31 mouse cellular contexts compared by ENCODE assay signal in genomic region chr12:105543176-105543575, GRCm38 (mm10). TPM values are rescaled to one million over a fixed set of nuclear protein-coding genes. Genes with fewer than 3 reads are reported as not detected.
A peak's percentile ranks its signal among the peaks of the same experiment; 100 is the strongest.
DNase-seq lines count a peak whose midpoint lies in the region; ATAC-seq and TF ChIP-seq lines count a peak whose summit lies in the region.
"Had no signal": no experiment of that assay in that cellular context is flagged by ENCODE, and none has a peak within 500 bp of the region (broad histone marks: within the 10 kb centered on the region; RNA-seq: fewer than 3 reads in every experiment).

No protein-coding gene starts in this region.

- WGBS in midbrain, embryonic 16.5 days, result 81% methylated on average over 8 of the region's 8 CpGs

- H3K79me3 ChIP-seq in C2C12 (ENCODE audit: low read depth), result no peaks in the 10 kb centered on the region

- intact Hi-C loops in left cerebral cortex, adult 2 months (cut with DNase I), result no loop called here
- intact Hi-C loops in left cerebral cortex, postnatal 14 days (cut with DNase I), result no loop called here

- no peaks in the 10 kb centered on the region for H3K36me3 ChIP-seq in C2C12 (ENCODE audit: control insufficient read depth, insufficient read depth)
- no peaks in the 10 kb centered on the region for H3K36me3 ChIP-seq in midbrain, embryonic 16.5 days (ENCODE audit: control insufficient read depth, insufficient read depth, low read length)
- H3K36me3 ChIP-seq: embryonic facial prominence, embryonic 10.5 days; embryonic facial prominence, embryonic 13.5 days; forebrain, embryonic 12.5 days; forebrain, embryonic 15.5 days; G1E; heart, embryonic 10.5 days; heart, embryonic 13.5 days; intestine, embryonic 15.5 days had no signal

- no peak overlapping the region for H3K4me2 ChIP-seq in midbrain, embryonic 16.5 days (ENCODE audit: low read length)
- H3K4me2 ChIP-seq: embryonic facial prominence, embryonic 13.5 days; forebrain, embryonic 12.5 days; forebrain, embryonic 15.5 days; heart, embryonic 13.5 days; intestine, embryonic 15.5 days had no signal

- ATAC-seq in midbrain, embryonic 16.5 days, result no peak
- ATAC-seq: forebrain, embryonic 15.5 days; hindbrain, embryonic 16.5 days; intestine, embryonic 15.5 days had no signal

- no peaks in the 10 kb centered on the region for H3K79me2 ChIP-seq in C2C12 (ENCODE audit: control insufficient read depth, insufficient read depth)

- H3K27me3 ChIP-seq in C2C12 (ENCODE audit: control insufficient read depth, insufficient read depth, insufficient read length), result no peaks in the 10 kb centered on the region
- no peaks in the 10 kb centered on the region for H3K27me3 ChIP-seq in midbrain, embryonic 16.5 days (ENCODE audit: control insufficient read depth, insufficient read depth, low read depth, low read length)
- H3K27me3 ChIP-seq: embryonic facial prominence, embryonic 13.5 days; forebrain, embryonic 15.5 days; intestine, embryonic 15.5 days had no signal

- no peak for TF ChIP-seq CTCF in left cerebral cortex, adult 2 months (IDR thresholded peaks at IDR 0.05)
- no peak for TF ChIP-seq CTCF in C2C12 (IDR thresholded peaks at IDR 0.05; ENCODE audit: control insufficient read depth, insufficient read depth, insufficient read length)

- no peak overlapping the region for H3K4me3 ChIP-seq in left cerebral cortex, adult 2 months
- H3K4me3 ChIP-seq in C2C12 (ENCODE audit: insufficient read depth, poor library complexity, severe bottlenecking), result no peak overlapping the region
- H3K4me3 ChIP-seq in midbrain, embryonic 16.5 days (ENCODE audit: low read depth, low read length), result no peak overlapping the region
- H3K4me3 ChIP-seq: embryonic facial prominence, embryonic 10.5 days; embryonic facial prominence, embryonic 13.5 days; erythroblast, embryonic 14.5 days; forebrain, embryonic 12.5 days; forebrain, embryonic 15.5 days; heart, adult 2 months; heart, embryonic 10.5 days; heart, embryonic 13.5 days; intestine, embryonic 15.5 days had no signal

- no peaks in the 10 kb centered on the region for H3K9me3 ChIP-seq in midbrain, embryonic 16.5 days (replicated peaks; ENCODE audit: control insufficient read depth, low read length, poor library complexity, severe bottlenecking)
- H3K9me3 ChIP-seq: embryonic facial prominence, embryonic 10.5 days; forebrain, embryonic 12.5 days; forebrain, embryonic 15.5 days; heart, embryonic 10.5 days; heart, embryonic 13.5 days; intestine, embryonic 15.5 days had no signal

- no peak for DNase-seq in left cerebral cortex, adult 2 months (ENCODE audit: extremely low spot score in 1 of 2, low spot score in 2 of 2)
- DNase-seq in left cerebral cortex, postnatal 14 days (ENCODE audit: low spot score in 2 of 2), result no peak
- DNase-seq in 3T3-L1 (ENCODE audit: low read depth, low spot score) (peak; percentile 29), ZHBTc4 (ENCODE audit: low read depth, low spot score) (peak; percentile 28)
- DNase-seq in adrenal gland, adult 18-20 months (ENCODE audit: low spot score in 2 of 2), result no peak
- DNase-seq: cerebellum, adult 11 months; cerebellum, adult 8-10 months; cerebellum, postnatal 10 days; cerebellum, postnatal 36 days; embryo, embryonic 11 days; gastrocnemius, postnatal 25 days; heart, postnatal 14 days had no signal

- peak overlapping the region; percentile 34; the same call in 1 of the 2 replicates for H3K27ac ChIP-seq in left cerebral cortex, adult 2 months
- no peak overlapping the region for H3K27ac ChIP-seq in midbrain, embryonic 16.5 days (ENCODE audit: low read length)
- H3K27ac ChIP-seq: embryonic facial prominence, embryonic 10.5 days; embryonic facial prominence, embryonic 13.5 days; forebrain, embryonic 12.5 days; forebrain, embryonic 15.5 days; heart, adult 2 months; heart, embryonic 10.5 days; heart, embryonic 13.5 days; intestine, embryonic 15.5 days had no signal

- peaks cover 7% of the 10 kb centered on the region; the same call in 1 of the 2 replicates for H3K4me1 ChIP-seq in midbrain, embryonic 16.5 days (ENCODE audit: control insufficient read depth, insufficient read depth, low read length)
- H3K4me1 ChIP-seq: forebrain, embryonic 15.5 days had no signal

- no peak overlapping the region for H3K9ac ChIP-seq in midbrain, embryonic 16.5 days (ENCODE audit: low read depth, low read length)
- H3K9ac ChIP-seq: embryonic facial prominence, embryonic 13.5 days; forebrain, embryonic 12.5 days; forebrain, embryonic 15.5 days; heart, embryonic 13.5 days; intestine, embryonic 15.5 days had no signal

- no peak overlapping the region for H3ac ChIP-seq in C2C12 (ENCODE audit: control insufficient read depth, insufficient read length, low read depth)

TF ChIP-seq in C2C12, 6 proteins besides CTCF, POLR2A, EP300 and RAD21:
- peak; percentile 74 for TF ChIP-seq USF1 (IDR thresholded peaks at IDR 0.05; ENCODE audit: low read depth)
- no peak for TF ChIP-seq FOSL1 (IDR thresholded peaks at IDR 0.05; ENCODE audit: insufficient read depth, low read length, poor library complexity, severe bottlenecking)
- TF ChIP-seq MYOD1 (IDR thresholded peaks at IDR 0.05; ENCODE audit: control insufficient read depth, insufficient read length, low read depth), result no peak
- no peak for TF ChIP-seq CEBPB (IDR thresholded peaks at IDR 0.05; ENCODE audit: low read depth)
- TF ChIP-seq MAX (IDR thresholded peaks at IDR 0.05), result no peak
- no peak for TF ChIP-seq MYOG (IDR thresholded peaks at IDR 0.05; ENCODE audit: control insufficient read depth, extremely low read depth, insufficient read length)

RNA-seq across cellular contexts. Expression of gene Bdkrb2, which starts 19.9 kb away (rescaled TPM):
- under 1 TPM; 0.40 to 0.45 TPM for total RNA-seq in left cerebral cortex, adult 2 months (2021)
- under 1 TPM; 0.19 to 0.64 TPM for total RNA-seq in left cerebral cortex, postnatal 14 days (2021)
- 1.2 TPM for polyA plus RNA-seq in C2C12 (2012; fragmentation: generic; extraction: Trizol)
- polyA plus RNA-seq in midbrain, embryonic 16.5 days (2015; fragmentation: Nextera tagmentation; extraction: Ambion mirVana), result 1.6 and 2.4 TPM in 2 replicates
- 10 to 100 TPM; 11.7 to 14.9 TPM for total RNA-seq in adrenal gland, adult 18-20 months (2021)
- total RNA-seq: CH12.LX had no signal
- polyA plus RNA-seq: erythroblast, embryonic 14.5 days had no signal

RNA-seq across cellular contexts. Expression of gene Bdkrb1, which starts 59.7 kb away (rescaled TPM):
- not detected for total RNA-seq in left cerebral cortex, adult 2 months (2021)
- total RNA-seq in left cerebral cortex, postnatal 14 days (2021), result not detected
- 2.1 TPM for polyA plus RNA-seq in C2C12 (2012; fragmentation: generic; extraction: Trizol)
- polyA plus RNA-seq in midbrain, embryonic 16.5 days (2015; fragmentation: Nextera tagmentation; extraction: Ambion mirVana), result 0.14 TPM in 1 of 2 replicates, not detected in the other
- under 1 TPM in 1 of 2 experiments, not detected in 1; 0.29 TPM for total RNA-seq in adrenal gland, adult 18-20 months (2021)
- total RNA-seq: adrenal gland, adult 2 months; adrenal gland, postnatal 4 days; G1E; gastrocnemius, postnatal 25 days; heart, adult 2 months; heart, postnatal 14 days; heart, postnatal 4 days had no signal
- polyA plus RNA-seq: embryonic facial prominence, embryonic 13.5 days; erythroblast, embryonic 14.5 days; forebrain, embryonic 12.5 days; G1E; heart, embryonic 10.5 days; heart, embryonic 13.5 days; heart, embryonic 16.5 days; hindbrain, embryonic 11.5 days had no signal

Comparison
In these comparisons a context has a peak if more than half of its experiments do, and no peak if none do; other contexts are left out.
1. DNase-seq: peak in 3T3-L1 (single experiment) and ZHBTc4 (single experiment); none in left cerebral cortex, adult 2 months (0 of 2), left cerebral cortex, postnatal 14 days (0 of 2) and adrenal gland, adult 18-20 months (0 of 2).
2. RNA of gene Bdkrb2, which starts 19.9 kb away (total RNA-seq): 11.7 to 14.9 TPM in adrenal gland, adult 18-20 months; 0.19 to 0.64 TPM in left cerebral cortex, postnatal 14 days and 0.40 to 0.45 TPM in left cerebral cortex, adult 2 months; every median in the first group is over 4 times any median in the second.